Mouse (Mus musculus) central nervous system, embryonic 14 days (tissue): Measurements from ENCODE around the gene Hist1h3c. TPM values are rescaled to one million over a fixed set of nuclear protein-coding genes. Genes with fewer than 3 reads are reported as not detected.

Experiments used
- polyA plus RNA-seq: library from polyadenylated mRNA; depleted of rRNA; stranded (reverse); fragments of >200 nt; gene quantifications from 2 replicates; pipeline ENCODE4 v1.2.3, GENCODE M21; 2012; rRNA removed

The Hist1h3c gene
- polyA plus RNA-seq, 1 experiment = 29.1 TPM

Other genes with a start within 250 kb of the Hist1h3c start
- gene Hist1h4h, start 214.6 kb downstream of the Hist1h3c start, polyA plus RNA-seq = 14.7 and 20.5 TPM in 2 replicates
- gene Hist1h2af, start 211.7 kb downstream of the Hist1h3c start, polyA plus RNA-seq = 187 and 225 TPM in 2 replicates
- 16.6 and 25.3 TPM in 2 replicates for gene Hist1h3g, start 210.2 kb downstream of the Hist1h3c start, polyA plus RNA-seq
- gene Hist1h2bh, start 202.2 kb downstream of the Hist1h3c start, polyA plus RNA-seq = 2.4 and 4.0 TPM in 2 replicates
- 2.5 and 3.5 TPM in 2 replicates for gene Hist1h3f, start 201.6 kb downstream of the Hist1h3c start, polyA plus RNA-seq
- gene Hist1h4f, start 194.0 kb downstream of the Hist1h3c start, polyA plus RNA-seq = 10.2 and 14.3 TPM in 2 replicates
- 0.30 and 0.45 TPM in 2 replicates for gene Hist1h1d, start 192.3 kb downstream of the Hist1h3c start, polyA plus RNA-seq
- gene Hist1h3e, start 183.2 kb downstream of the Hist1h3c start, polyA plus RNA-seq = 20.2 and 31.1 TPM in 2 replicates
- gene Hist1h2ae, start 174.4 kb downstream of the Hist1h3c start, polyA plus RNA-seq = 9.2 and 10.5 TPM in 2 replicates
- 17.6 and 25.1 TPM in 2 replicates for gene Hist1h2bg, start 174.2 kb downstream of the Hist1h3c start, polyA plus RNA-seq
- 7.5 and 10.9 TPM in 2 replicates for gene Hist1h2bf, start 171.4 kb downstream of the Hist1h3c start, polyA plus RNA-seq
- 4.5 and 5.4 TPM in 2 replicates for gene Hist1h2ad, start 171.2 kb downstream of the Hist1h3c start, polyA plus RNA-seq
- gene Hist1h3d, start 169.8 kb downstream of the Hist1h3c start, polyA plus RNA-seq = 14.9 and 24.5 TPM in 2 replicates
- 6.8 and 9.8 TPM in 2 replicates for gene Hist1h4d, start 164.0 kb downstream of the Hist1h3c start, polyA plus RNA-seq
- gene Hist1h2be, start 124.5 kb downstream of the Hist1h3c start, polyA plus RNA-seq = 2.1 and 2.5 TPM in 2 replicates
- gene Hist1h1e, start 123.0 kb downstream of the Hist1h3c start, polyA plus RNA-seq = 5.2 and 7.1 TPM in 2 replicates
- 1.2 and 1.3 TPM in 2 replicates for gene Hist1h2ac, start 61.7 kb downstream of the Hist1h3c start, polyA plus RNA-seq
- 25.7 and 29.8 TPM in 2 replicates for gene Hist1h2bc, start 61.4 kb downstream of the Hist1h3c start, polyA plus RNA-seq
- 0.16 TPM in 1 of 2 replicates, not detected in the other for gene Hist1h1t, start 49.8 kb downstream of the Hist1h3c start, polyA plus RNA-seq
- gene Hist1h4c, start 47.1 kb downstream of the Hist1h3c start, polyA plus RNA-seq = 7.0 and 8.6 TPM in 2 replicates
- 2.3 and 2.4 TPM in 2 replicates for gene Hfe, start 34.7 kb downstream of the Hist1h3c start, polyA plus RNA-seq
- 12.2 and 12.7 TPM in 2 replicates for gene Hist1h1c, start 6.8 kb downstream of the Hist1h3c start, polyA plus RNA-seq
- 6.1 and 9.8 TPM in 2 replicates for gene Hist1h2bb, start 1.1 kb upstream of the Hist1h3c start, polyA plus RNA-seq
- 24.0 and 28.7 TPM in 2 replicates for gene Hist1h2ab, start 5.5 kb upstream of the Hist1h3c start, polyA plus RNA-seq
- 26.1 and 47.9 TPM in 2 replicates for gene Hist1h3b, start 6.7 kb upstream of the Hist1h3c start, polyA plus RNA-seq
- gene Hist1h4b, start 11.4 kb upstream of the Hist1h3c start, polyA plus RNA-seq = 20.0 and 24.9 TPM in 2 replicates
- gene Hist1h4a, start 15.6 kb upstream of the Hist1h3c start, polyA plus RNA-seq = 8.6 and 12.5 TPM in 2 replicates
- gene Hist1h3a, start 16.8 kb upstream of the Hist1h3c start, polyA plus RNA-seq = 15.6 and 21.5 TPM in 2 replicates
- gene Hist1h1a, start 18.1 kb upstream of the Hist1h3c start, polyA plus RNA-seq = 3.5 and 4.3 TPM in 2 replicates
- 0.02 TPM in 1 of 2 replicates, not detected in the other for gene Trim38, start 24.3 kb upstream of the Hist1h3c start, polyA plus RNA-seq
- not detected in 2 replicates for gene Slc17a2, start 61.4 kb upstream of the Hist1h3c start, polyA plus RNA-seq
- 0.01 TPM in 1 of 2 replicates, not detected in the other for gene Slc17a3, start 93.8 kb upstream of the Hist1h3c start, polyA plus RNA-seq
- gene Slc17a1, start 122.1 kb upstream of the Hist1h3c start, polyA plus RNA-seq = not detected in 2 replicates
- not detected in 2 replicates for gene Slc17a4, start 169.4 kb upstream of the Hist1h3c start, polyA plus RNA-seq
- not detected in 2 replicates for gene Hist1h2ba, start 188.6 kb upstream of the Hist1h3c start, polyA plus RNA-seq
- gene Hist1h2aa, start 188.9 kb upstream of the Hist1h3c start, polyA plus RNA-seq = not detected in 2 replicates
- gene Scgn, start 245.6 kb upstream of the Hist1h3c start, polyA plus RNA-seq = 1.2 and 1.5 TPM in 2 replicates